Mouse (Mus musculus) cerebellum, adult 9-10 months (tissue): ENCODE data around the gene Hist2h2aa2.

ENCODE experiments used
- DNase-seq: peaks from one replicate; pipeline ENCODE4 v3.0.0; 2022

The Hist2h2aa2 gene

GRCm38 (mm10) chr3:96196437-96197128 is 43.5 kb downstream of the Hist2h2aa2 start:
- DNase-seq: peak; percentile 61

- DNase-seq: peak; percentile 40
Observed at GRCm38 (mm10) chr3:96195616-96196313, 44.3 kb downstream of the Hist2h2aa2 start.

DNA sequence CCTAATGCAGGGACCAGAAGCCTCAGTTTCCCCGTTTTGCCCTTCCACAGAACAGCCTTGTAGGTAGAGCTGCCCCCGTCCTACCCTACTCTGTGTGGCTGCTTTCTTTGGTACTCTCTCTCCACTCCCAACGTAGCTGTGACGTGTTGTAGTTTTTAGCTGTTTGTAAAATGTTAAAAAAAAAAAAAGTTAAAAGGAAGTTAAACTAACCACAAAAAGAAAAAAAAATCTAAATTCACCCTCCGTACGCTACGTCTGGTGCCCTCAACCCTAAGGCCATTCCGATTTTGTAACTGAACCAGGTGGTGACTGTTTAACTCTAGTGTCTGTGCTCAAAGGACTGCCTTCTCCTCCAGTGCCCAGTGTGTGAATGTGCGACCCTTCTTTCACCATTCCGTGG is 45.1 kb downstream of the Hist2h2aa2 start:
- peak; percentile 31 for DNase-seq

DNA sequence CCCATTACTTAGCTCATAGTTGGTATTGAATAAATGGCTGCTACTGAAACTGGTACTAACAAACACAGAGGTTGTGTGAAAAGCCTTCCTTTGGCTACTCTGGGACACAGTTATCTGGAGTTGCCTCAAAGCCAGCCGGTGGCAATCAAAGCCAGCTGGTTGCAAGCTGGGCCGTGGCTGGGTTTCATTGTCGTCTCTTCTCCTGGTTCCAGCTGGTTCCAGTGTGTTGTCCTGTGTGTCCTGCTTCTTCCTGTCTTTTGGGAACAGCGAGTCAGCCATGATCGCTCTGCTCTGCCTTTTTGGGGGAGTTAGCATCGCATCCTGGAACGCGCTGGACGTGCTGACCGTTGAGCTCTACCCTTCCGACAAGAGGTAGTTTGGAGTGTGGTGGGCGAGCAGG is 47.1 kb downstream of the Hist2h2aa2 start:
- no peak for DNase-seq
